Mouse (Mus musculus) megakaryocyte, adult 5-6 weeks (primary cell): ENCODE results near the gene Msi1. TPM values are rescaled to one million over a fixed set of nuclear protein-coding genes. Genes with fewer than 3 reads are reported as not detected.
A peak's percentile ranks its signal among the peaks of the same experiment; 100 is the strongest.

Experiments used
- ATAC-seq: 2 replicates; pipeline ENCODE4 v1.8.0; 2016; ENCODE audit warnings: mild to moderate bottlenecking, inconsistent platforms; ENCODE audit not compliant: poor library complexity, severe bottlenecking
- total RNA-seq, 2 experiments: library from RNA; stranded (forward) in 1 of 2; stranded (reverse) in 1 of 2; fragments of 153-499, 151-499 nt in 1 of 2; fragments of 221-1000, 200-1000 nt in 1 of 2; gene quantifications; 2 replicates each; pipeline versions ENCODE4 v1.2.3 to v1.2.4; 2015 to 2017

The Msi1 gene
- total RNA-seq, 2 experiments from 2014 or later = not detected

- no peak; the same call in 1 of the 2 replicates for ATAC-seq
Observed at GRCm38 (mm10) chr5:115465642-115466420, 36.4 kb downstream of the Msi1 start, which contains the start of gene Pla2g1b. Gene Pla2g1b (plus strand): TSS chr5:115466262.

- no peak for ATAC-seq
Observed at GRCm38 (mm10) chr5:115469791-115470190, 40.4 kb downstream of the Msi1 start.

GRCm38 (mm10) chr5:115470766-115471531, 41.5 kb downstream of the Msi1 start:
- ATAC-seq = peak; percentile 90

GRCm38 (mm10) chr5:115473191-115473590, 43.8 kb downstream of the Msi1 start:
- no peak for ATAC-seq

- peak; percentile 28; the same call in 1 of the 2 replicates for ATAC-seq
Observed at GRCm38 (mm10) chr5:115474174-115474828, 44.9 kb downstream of the Msi1 start.

- ATAC-seq = peak; percentile 55
Observed at GRCm38 (mm10) chr5:115475337-115476106, 46.1 kb downstream of the Msi1 start.

- ATAC-seq = no peak
Observed at GRCm38 (mm10) chr5:115476107-115476727, 46.8 kb downstream of the Msi1 start.

- ATAC-seq = no peak
Observed at GRCm38 (mm10) chr5:115479561-115479960, 50.2 kb downstream of the Msi1 start.

GRCm38 (mm10) chr5:115480101-115480500, 50.7 kb downstream of the Msi1 start:
- ATAC-seq = no peak

- no peak for ATAC-seq
Observed at GRCm38 (mm10) chr5:115482390-115483265, 53.2 kb downstream of the Msi1 start.

GRCm38 (mm10) chr5:115483385-115483784, 54.0 kb downstream of the Msi1 start:
- ATAC-seq = no peak

GRCm38 (mm10) chr5:115483947-115484920, 54.8 kb downstream of the Msi1 start, which contains the start of gene Sirt4:
Gene Sirt4 (minus strand): TSS chr5:115484725.
- peak; percentile 96 for ATAC-seq

GRCm38 (mm10) chr5:115484996-115485395, 55.6 kb downstream of the Msi1 start:
- ATAC-seq = no peak

- no peak for ATAC-seq
Observed at GRCm38 (mm10) chr5:115485489-115486205, 56.2 kb downstream of the Msi1 start.

GRCm38 (mm10) chr5:115486726-115487125, 57.3 kb downstream of the Msi1 start:
- no peak for ATAC-seq

- no peak for ATAC-seq
Observed at GRCm38 (mm10) chr5:115487353-115487752, 58.0 kb downstream of the Msi1 start.

GRCm38 (mm10) chr5:115487942-115488580, 58.7 kb downstream of the Msi1 start:
- no peak for ATAC-seq
